Mouse (Mus musculus): ENCODE results near the gene Fsd2.

DNA sequence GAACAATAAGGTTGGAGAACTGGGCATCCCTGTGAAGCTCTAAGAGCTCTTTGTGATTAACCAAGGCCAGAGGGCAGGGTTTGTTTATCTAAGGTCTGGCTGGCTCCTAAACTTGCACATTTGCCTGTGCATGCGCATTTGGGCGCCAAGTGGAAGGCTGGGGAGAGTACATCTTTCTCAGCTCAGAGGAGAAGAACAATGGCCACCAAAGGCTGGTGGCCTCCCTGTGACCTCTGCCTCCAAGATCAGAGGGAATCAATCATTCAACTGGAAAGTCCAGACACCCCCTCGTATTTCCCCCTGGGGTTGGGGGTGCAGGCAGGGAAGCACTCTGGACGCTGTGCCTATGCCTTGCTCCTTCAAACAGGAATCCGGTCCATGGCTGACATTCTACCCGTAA lies 69.6 kb downstream of the Fsd2 start:
- no peak for TF ChIP-seq CTCF (IDR thresholded peaks at IDR 0.05; ENCODE audit: borderline replicate concordance, extremely low read depth, insufficient read depth, insufficient read length)
- TF ChIP-seq POLR2A (IDR thresholded peaks at IDR 0.05; ENCODE audit: borderline replicate concordance, extremely low read depth, insufficient read depth, insufficient read length, poor library complexity, severe bottlenecking) = no peak

Data from brain, embryonic 14.5 days (tissue).